Mouse (Mus musculus) cerebellum, adult 11-12 months (tissue): ENCODE measurements around the gene Tyw3.
"Not testable (repeated sequence)": the region's sequence is repeated elsewhere in the genome, so short reads cannot be mapped to it uniquely, and the experiment has no call there.

Experiments
- DNase-seq: peaks from one replicate; pipeline ENCODE4 v3.0.0; 2022

Gene Tyw3

DNA sequence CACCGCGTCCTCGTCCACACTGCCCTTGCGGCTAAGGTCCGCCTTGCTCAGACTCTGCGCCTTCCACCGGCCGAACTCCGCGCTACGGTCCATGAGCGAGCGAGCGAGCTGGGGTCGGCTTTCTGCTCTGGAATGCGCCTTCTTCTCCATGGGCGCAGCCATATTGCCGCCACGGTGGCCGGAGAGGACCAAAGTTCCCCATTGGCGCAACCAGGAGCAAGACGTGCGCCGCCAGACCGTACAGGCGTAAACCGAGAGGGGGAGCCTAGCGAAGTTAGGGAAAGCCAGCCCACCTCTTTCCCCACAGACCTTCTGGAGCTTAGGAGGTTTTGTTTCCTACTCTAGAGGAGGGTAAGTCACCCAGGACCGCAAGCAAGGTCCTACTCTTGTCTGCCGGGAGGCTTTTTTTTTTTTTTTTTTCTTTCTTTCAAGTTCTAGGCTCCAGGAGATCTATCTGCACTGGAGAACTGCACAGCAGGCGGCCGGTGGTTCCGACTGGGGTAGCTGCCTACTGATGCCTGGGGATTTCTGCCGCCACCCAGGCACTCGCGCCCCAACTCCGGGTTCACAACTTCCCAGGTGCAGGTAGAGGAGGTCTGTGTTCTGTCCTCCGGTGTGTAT is at the start of gene Tyw3:
Gene Tyw3 (minus strand): TSS at position 171 of the 621 bp plus-strand sequence.
- peak; percentile 94 for DNase-seq

DNA sequence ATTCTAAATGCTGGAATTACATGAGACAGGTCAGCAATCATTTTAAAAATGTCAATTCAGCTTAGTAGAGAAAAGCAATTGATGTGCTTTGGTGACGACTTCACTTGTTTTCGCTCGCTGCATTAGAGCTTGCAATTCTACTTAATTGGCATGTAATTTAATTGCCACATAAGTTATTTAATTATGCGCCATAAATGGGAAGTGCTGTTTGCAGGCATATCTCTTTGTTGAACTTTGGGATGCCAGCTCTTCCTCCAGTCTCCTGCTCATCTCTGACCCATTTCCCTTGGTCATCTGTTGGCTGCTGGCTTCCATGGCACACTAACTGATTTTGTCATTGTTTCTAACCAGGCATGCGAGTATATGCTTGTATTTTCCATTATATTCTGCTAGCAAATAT is 36.2 kb upstream of the Tyw3 start:
- DNase-seq, result no peak

DNA sequence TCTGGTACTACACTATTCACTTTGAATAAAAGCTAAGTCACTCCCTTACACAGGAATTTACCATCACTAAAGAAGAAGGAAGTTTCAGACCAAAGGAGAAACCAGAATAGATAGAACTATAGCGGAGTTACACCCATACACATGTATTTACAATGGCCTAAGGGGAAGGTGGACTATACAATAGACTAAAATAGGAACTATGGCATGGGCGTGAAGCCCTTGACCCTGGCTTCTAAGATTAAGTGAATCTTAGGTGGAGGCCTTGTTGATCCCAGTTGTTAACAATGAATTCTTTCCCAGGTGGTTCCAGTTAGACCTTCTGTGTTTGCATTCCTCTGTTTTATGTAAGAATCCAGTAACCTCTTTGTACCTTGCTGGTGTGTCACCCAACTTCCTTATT is 34.4 kb upstream of the Tyw3 start:
- DNase-seq, result not testable (repeated sequence)

DNA sequence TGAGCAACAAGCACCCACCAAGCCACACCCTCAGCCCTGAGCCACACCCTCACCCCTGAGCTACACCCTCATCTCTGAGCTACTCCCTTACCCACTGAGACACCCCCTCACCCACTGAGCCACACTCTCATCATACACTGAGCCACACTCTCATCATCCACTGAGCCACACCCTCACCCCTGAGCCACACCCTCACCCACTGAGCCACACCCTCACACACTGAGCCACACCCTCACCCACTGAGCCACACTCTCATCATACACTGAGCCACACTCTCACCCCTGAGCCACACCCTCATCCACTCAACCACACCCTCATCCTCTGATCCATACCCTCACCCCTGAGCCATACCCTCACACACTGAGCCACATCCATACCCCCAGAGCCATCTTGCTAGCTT is 31.4 kb upstream of the Tyw3 start:
- DNase-seq, result no peak

DNA sequence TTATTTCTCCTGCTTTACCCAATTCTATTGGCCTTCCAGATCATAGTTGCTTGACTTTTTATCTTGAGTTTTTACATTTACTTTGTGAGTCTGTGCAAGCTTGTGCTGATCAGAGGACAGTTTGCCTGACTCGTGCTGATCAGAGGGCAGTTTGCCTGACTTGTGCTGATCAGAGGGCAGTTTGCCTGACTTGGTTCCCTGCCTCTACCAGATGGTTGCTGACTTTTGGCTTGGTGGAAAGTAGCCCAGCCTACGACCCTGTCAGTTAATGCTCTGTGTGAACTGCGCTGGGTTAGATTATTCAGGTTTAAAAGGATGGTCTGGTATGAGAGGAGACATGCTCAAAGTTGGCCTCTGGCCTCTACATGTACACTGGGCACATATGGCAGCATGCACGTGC is 19.2 kb upstream of the Tyw3 start:
- DNase-seq, result no peak

DNA sequence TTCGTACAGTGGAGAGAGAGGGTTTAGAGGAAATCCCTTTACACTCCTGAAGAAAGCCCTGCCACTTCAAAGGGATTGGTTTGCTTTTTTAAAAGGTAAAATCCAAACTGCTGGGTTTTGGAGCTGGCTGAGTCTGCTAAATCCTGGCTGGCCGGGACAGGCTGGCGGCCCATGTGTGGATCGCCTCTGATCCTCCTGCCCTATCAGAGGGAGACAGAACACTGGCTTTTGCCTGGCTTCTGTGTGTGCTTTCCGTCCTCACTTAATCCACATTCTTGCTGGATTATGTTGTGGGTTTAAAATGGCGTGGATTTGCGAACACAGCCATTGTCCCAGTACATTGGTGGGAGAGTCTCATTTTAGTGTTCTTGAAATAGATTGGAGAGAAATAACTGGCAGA is 18.4 kb upstream of the Tyw3 start:
- no peak for DNase-seq

DNA sequence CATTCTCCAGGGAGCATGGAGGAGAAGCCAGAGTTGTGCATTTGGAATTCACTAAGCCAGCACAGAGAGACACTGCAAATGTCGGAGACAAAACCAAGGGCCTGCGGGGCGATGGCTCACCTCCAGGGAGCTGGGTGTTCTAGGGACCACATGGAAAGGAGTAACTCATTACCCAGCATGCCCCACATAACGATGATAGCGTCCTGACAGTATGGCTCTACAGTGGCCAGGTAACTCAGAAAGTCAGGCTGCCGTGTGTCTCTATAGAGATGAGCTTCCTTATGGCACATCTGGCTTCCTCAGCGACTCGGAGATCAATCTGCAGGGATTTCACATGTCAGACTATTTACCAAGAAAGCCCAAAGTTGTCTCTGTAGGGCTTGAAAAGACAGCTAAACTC is 17.9 kb upstream of the Tyw3 start:
- DNase-seq, result no peak

DNA sequence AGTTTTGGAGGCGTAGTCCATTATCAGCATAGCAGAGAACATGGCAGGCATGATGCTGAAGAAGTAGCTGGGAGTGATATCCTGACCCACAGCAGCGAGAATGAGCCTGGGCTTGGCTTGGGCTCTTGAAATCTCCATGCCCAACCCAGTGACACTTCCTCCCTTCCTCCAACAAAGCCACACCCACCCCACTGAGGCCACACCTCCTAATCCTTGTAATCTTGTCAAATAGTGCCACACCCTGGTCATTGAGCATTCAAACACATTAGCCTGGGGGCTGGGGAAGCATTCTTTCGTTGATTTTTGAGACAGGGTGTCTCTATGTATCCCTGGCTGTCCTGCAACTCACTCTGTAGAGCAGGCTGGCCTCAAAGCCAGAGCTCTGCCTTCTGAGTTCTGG is 15.0 kb upstream of the Tyw3 start:
- DNase-seq, result no peak

DNA sequence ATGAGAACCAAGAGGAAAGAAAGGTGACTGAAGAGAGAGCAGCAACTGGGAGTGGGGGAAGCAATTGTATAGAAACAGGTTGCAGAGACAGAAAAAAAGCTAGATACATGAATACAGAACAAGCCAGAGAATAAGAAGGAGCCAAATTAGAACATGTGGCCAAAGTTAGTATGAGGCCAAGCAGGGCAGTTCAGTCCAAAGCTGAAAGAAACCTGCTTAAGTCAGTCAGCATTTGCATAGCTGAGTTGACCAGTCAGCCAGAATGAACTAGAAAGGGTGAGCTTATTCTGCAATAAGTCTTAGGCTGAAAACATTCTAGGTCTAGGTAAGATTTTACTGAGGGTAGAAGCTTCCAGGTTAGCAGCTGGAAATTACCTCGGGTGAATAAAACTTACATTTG is 11.0 kb upstream of the Tyw3 start:
- no peak for DNase-seq

DNA sequence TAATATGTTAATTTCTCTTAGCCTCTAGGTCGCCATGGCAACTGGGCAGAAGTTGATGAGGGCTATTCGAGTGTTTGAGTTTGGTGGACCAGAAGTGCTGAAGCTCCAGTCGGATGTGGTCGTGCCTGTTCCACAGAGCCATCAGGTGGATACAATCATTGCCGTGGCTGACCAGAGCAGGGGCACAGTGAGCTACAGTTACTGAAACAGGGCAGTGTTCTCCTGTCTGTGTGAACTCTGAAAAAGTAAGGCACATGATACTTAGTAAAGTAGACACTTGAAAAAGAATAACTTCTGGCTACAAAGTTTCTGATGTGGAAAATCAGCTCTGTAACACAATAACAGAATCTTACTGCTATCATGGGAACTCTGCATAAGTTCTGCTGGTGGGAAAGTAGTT is 8.0 kb upstream of the Tyw3 start:
- no peak for DNase-seq

DNA sequence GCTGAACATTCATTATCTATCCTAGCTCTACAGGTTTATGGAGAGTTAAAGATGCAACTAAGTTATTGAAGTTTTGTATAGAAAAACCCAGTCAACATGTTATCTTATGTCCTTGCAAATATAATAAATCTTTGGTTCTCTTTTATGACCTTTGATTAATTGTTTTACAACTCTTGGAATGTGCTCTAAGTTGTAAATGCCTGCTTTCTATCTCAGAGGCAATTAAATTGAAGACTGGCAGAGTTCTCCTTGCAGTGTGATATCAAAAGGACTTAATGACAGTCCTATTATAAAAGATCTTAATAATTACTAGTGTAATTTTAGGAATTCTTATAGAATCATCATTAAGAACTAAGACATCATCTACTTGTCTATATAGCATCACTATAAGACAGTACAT is 5.2 kb upstream of the Tyw3 start:
- no peak for DNase-seq

DNA sequence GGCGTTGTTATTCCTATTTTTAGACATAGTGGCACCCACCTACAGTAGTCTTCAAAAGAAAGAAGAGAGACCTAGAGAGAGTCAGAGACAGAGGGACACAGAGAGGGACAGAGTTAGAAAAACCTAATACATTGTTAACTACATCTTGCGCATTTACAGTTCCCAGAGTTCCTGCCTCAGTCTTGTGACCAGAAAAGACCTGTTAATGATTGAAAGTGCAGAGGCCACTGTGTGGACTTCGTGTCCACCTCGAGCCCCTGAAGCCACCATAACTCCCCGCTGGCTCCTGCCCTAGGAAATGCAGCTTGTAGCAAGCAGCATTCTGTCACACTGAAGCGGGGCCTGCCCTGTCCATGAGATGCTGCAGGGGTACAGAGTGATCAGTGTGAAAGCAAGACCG is 657 bp upstream of the Tyw3 start:
- DNase-seq, result peak; percentile 15

DNA sequence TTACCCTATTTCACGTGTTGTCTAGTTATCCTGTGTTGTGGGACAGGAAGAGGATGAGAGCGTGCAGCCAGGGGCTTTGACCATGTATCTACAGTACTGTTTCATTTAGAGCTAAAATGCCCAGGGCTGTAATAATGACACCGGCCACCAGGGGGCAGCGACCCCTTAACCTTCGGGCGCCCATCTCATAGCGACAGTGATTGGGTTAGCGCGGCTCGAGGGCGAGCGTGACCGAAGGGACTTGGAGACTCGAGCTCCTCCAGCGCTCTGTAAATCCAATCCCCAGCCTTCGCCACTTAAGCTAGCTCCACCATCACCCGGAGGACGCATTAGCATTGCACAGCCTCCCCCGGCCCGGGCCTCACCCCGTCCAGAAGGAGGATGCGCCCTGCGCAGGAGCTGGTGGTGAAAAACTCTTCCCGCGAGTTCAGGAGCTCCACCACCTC is 393 bp downstream of the Tyw3 start, which contains the start of gene Cryz:
Gene Cryz (plus strand): TSS at position 224 of the 446 bp plus-strand sequence.
- peak; percentile 88 for DNase-seq

DNA sequence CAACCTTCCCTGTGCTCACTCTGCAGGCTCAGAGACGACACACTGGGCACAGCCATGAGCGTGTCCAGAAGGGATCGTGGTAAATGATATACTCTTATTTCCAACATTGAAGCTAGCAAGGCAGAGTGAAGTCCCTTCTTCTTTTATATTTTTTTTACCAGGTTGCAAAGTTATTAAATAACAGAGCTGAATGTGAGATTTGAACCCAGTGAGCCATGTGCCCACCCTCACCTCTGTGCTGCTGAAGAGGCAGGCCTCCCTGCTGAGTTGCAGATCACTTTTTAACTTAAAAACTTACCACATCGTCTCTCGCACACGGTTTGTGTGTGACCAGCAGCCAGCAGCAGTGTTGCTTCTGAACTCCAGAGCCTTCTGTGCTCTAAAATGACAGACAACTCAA is 2.7 kb downstream of the Tyw3 start:
- no peak for DNase-seq

DNA sequence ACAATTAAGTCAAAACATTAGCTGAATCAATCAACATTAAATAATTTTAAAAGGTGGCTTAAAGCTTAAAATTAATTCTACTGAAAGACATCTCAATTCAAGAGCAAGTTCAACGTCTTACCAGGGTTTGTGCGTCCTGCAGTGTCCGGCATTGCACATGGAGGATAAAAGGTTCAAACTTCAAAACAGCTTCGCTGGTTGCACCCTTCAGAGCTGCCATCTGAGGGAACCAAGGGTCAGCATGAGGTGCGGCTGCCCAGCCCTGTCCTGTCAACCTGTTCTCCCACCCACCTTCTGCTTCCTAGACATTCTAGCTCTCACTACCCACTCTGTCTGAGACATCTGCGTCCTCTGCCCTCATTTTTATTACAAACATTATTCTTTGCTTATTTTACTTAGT is 3.3 kb downstream of the Tyw3 start:
- DNase-seq, result no peak

DNA sequence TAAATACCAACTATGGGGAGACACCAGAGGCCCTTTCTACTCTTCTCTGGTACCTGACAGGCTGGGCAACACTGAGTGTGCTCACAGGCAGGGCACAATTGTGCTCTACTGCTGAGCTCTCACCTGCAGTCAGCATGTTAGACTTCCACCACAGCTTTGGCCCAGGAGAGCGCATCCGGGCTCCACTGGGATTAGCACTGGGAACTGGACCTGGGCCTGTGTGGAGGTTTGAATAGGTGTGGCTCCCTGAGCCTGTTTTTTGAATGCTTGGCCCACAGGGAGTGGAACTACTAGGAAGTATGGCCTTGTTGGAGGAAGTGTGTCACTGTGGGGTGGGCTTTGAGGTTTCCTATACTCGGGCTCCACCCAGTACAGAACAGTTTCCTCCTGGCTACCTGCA is 5.3 kb downstream of the Tyw3 start:
- no peak for DNase-seq

DNA sequence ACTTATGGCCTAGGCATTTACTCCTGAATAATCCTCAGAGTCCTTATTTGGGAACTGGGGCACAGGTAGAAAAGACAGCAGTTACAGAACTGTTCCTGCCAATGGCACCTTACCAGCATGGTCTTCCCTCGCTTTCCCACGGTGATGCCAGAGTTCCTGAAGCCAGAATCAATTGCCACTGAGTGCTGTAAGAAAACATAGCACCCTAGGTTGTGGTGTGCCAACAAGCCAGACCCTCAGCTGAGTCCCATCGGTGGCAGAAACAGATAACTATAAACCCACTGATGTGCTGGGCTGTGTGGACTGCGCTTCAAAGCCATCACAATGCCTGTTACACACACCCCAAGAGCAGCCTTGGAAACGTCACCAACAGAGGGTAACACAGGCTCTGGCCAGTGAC is 5.9 kb downstream of the Tyw3 start:
- DNase-seq, result no peak

DNA sequence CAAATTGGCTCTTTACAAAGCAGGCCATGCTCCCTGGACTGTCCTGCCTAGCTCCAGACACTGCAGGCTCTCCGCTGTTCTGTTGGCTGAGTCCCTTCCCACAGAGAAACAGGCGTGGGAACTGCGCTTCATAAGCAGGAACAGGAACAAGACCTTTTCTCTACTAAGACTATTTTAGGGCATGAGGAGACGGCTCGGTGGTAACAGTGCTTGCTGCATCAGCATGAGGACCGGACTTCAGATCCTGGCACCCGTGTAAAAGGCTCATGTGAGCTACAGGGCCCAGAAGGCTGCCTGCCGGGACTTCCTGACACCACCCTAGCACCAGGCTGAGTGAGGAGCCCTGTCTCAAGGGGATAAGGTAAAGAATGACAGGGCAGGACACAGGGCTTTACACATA is 12.6 kb downstream of the Tyw3 start:
- DNase-seq, result no peak

DNA sequence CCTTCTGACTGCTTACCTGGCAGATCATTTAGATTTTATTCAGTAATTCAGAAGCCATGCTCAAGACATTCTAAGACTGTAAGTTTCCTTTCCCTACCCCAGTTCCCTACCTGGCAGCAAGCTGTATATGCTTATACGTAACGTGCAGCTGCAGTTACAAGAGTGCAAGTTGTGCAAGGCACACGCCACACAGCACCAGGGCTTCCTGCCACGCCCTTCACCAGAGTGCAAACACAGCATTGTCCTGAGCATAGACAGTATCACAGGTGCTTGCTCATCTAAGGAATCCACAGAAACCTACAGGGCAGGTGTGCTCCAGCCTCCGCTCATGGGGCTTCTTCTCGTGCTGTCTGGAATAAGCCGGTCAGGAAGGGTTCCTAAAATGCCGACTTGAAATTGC is 19.0 kb downstream of the Tyw3 start:
- no peak for DNase-seq

DNA sequence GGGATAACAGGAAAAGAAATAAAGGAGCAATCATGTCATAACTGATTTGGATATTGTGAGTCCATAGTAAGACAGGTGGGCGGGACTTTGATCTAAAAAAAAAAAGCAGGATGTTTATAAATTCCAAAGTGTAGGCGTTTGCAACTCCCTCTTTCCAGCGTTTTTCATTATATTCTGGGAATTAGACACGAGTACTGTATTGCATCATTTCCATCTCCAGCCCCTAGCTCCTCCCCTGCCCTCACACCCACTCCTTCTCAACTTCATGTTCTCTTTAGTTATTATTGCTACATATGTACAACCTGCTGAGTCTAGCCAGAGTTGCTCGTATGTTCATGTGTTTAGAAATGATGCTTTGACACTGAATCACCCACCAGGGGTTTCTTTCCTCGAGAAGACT is 23.2 kb downstream of the Tyw3 start:
- DNase-seq, result no peak

DNA sequence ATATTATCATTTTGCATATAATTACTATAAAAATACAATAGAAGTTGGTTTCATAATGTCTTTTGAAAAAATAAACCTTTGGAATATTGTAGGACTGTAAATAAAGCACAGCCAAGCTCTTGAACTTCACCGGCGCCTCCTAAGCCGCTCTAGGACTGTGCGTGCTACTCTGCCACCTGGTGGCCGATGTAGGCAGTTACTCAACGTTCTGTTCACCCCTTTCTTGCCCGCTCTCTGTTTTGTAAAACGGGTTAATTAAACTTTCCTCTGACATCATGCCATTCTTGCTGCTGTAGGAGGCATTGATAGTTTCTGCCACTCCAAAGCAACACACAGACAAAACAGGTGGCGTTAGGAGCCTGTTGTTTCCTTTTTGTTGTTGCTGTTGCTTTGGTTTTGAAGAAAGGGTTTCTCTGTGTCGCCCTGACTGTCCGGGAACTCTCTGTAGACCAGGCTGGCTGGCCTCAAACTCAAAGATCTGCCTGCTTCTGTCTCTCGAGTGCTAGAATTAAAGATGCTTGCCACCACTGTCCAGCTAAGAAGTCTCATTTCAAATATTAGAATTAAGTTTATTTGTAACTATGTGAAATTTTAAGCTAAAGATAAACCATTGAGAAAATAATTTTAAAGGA is 24.4 kb downstream of the Tyw3 start:
- peak; percentile 28 for DNase-seq

DNA sequence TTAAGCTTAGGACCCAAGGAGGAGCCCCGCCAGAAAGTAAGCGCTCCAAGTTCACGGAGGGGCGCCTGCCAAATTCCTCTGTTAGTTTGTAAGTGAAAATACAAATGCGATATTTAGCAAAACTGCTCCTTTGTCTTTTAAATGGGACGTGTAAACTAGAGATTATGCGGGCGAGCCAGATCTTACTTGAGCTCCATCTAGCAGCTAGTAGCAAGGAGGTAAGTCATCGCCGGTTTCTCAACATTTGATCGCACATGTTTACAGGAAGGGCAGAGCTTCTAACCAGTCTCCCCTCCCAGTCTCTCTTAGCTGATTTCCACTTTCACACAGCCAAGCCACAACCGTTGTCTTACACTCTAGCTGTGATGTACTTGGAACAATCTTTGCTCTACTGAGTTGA is 26.1 kb downstream of the Tyw3 start:
- no peak for DNase-seq

DNA sequence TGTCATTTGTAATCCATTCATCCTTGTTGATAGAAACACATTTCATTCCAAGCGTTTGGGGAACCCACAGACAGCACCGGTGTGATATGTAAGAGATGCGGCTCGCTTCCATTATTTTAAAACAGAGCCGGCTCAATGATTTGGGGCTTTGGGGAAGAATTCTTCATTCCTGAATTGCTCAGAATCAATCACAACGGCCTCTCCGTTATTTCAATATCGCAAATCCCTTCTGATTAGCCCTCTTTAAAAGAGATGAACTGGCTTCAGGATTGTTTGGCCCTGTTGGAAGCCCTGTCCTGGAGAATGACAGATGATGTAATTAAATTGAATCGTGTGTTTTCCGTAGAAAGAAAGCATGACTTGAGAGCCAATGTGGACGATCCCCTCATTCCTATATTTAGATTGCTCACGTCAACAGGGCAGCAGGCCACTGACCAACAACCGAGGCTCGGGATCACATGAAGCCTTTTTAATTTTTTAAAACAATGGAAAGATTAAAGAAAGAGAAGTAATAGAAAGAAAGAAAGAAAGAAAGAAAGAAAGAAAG is 26.8 kb downstream of the Tyw3 start:
- DNase-seq, result no peak

DNA sequence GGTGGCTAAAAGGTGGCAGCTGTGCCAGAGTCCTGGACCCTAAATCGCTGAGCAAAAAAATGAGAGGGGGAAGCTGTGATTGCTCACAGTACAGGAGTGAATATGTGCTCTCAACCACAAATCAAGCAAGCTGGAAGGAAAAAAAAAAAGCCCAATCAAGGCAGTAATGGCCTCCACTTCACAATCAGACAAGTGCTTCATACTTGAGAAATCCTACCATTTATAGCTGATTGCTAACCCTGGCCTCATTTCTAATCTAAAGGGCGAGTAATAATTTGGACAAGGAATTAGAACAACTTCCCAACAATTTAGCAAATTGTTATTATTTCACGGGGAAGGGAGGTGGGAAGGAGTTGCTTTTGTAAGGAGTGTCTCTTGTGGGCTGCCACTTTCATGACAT is 31.5 kb downstream of the Tyw3 start:
- no peak for DNase-seq

DNA sequence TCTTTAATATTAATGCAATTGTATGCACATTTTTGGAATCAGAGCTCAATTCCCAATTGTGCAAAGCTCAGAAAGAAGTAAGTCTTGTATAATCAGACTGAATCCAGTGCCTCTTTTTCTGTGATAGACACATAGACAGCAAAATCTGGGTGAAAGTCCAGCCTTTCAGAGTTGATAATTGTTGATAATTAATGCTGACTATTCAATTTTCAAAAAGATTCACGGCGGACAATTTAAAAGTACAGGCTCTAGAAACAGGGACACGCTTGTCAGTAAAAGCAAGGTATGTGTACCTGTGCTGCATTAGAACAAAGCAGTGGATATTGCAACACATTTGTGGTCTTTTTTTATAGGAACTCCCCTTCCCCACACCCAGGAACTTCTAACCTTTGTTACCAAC is 34.7 kb downstream of the Tyw3 start:
- no peak for DNase-seq
